Mouse (Mus musculus) lung, adult 2 months (tissue): ENCODE data around the gene Tgfbr1. TPM values are rescaled to one million over a fixed set of nuclear protein-coding genes. Genes with fewer than 3 reads are reported as not detected.

Source experiments
- DNase-seq: peaks from one replicate; pipeline ENCODE4 v3.0.0; 2022
- H3K4me1 ChIP-seq: fragments of 200-500 bp; 2 replicates; pipeline ENCODE4 v1.6.1; 2011; ENCODE audit warnings: low read length; ENCODE audit not compliant: control insufficient read depth, insufficient read depth
- H3K4me3 ChIP-seq: fragments of 200-500 bp; replicated peaks from 2 replicates; pipeline ENCODE3; 2011; ENCODE audit warnings: low read depth, mild to moderate bottlenecking, control low read depth, low read length; ENCODE audit errors: extremely low read depth
- CTCF ChIP-seq: fragments of 200-500 bp; IDR thresholded peaks from 2 replicates; pipeline ENCODE4 v1.5.1; 2011; ENCODE audit warnings: mild to moderate bottlenecking, low read length, control low read depth; ENCODE audit not compliant: insufficient read depth
- POLR2A ChIP-seq: fragments of 200-500 bp; IDR thresholded peaks from 2 replicates; pipeline ENCODE4 v1.6.1; 2011; ENCODE audit warnings: low read depth, mild to moderate bottlenecking, control low read depth, low read length, borderline replicate concordance; ENCODE audit errors: extremely low read depth
- WGBS: fragments of 180-500 bp; shearing (Covaris S2); methylation state at CpG from one replicate; pipeline ENCODE4 v1.1.7; 2018; 5-methylcytosine and 5-hydroxymethylcytosine counted together
- polyA plus RNA-seq: library from polyadenylated mRNA; depleted of rRNA; stranded (reverse); fragments of >200 nt; gene quantifications from 2 replicates; pipeline ENCODE4 v1.2.3, GENCODE M21; 2012; rRNA removed

Tgfbr1 gene
- polyA plus RNA-seq, 1 experiment = 9.9 TPM

DNA sequence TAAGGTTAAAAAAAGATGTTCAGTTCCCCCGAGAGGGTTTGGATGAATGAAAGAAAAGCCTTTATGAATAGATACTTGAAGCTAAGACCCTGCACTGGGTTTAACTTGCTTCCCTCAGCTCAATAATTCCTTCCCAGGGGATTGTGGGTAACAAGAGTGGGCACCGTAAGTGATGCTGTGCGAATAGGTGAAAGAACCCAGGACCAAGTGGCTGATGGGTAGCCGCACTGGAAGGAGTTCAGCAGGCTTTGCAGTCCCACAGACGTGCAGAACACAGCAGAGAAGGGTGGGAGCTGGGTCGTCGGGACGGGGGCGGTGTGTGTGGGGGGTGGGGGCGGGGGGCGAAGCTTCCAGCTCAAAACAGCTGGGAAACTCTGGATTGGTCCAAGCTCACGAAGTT lies 82.1 kb downstream of the Tgfbr1 start:
- TF ChIP-seq POLR2A (no peak), CTCF (no peak)
- no peak for DNase-seq
- no peaks in the 10 kb centered on the region for H3K4me1 ChIP-seq
- 76% methylated on average over 12 of the region's 12 CpGs for WGBS
- H3K4me3 ChIP-seq = no peak overlapping the region

DNA sequence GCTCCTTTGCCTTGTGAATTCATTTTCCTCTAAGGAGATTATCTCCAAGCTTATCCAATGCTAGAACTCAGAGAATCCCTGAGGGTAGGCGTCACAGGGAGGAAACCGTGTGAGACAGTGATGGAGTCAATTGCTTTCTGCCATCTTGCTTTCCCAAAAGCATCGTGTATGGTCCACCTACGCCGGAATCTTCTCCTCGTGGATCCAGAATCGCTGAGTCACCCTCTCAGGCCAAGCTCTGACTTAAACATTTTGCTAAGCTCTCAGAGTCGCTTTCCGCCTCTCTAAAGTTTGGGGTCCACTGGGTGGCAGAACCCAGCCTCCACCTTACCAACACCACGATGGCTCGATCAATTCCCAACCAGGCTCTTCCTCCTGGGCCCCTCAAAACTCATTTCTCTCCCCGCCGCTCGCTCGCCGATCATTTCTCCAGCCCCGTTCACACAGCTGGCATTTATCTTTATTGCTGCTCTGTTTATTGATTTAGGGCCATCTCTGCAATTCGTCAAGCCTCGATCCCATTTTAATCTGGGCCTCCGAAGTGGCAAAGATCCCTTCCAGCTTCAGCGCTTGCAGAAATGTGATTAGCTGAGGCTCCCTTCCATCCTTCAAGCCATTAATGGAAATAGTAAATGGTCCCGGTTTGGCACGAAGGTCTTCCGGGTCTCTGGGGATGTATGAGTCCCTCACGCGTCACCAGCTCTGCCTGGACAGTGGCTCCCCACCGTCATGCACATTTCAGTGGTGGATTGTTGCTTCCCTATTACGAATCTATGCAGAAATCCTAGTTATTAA lies 82.7 kb downstream of the Tgfbr1 start:
- DNase-seq = no peak
- WGBS = 49% methylated on average over 28 of the region's 28 CpGs
- Histone ChIP-seq H3K4me3 (no peak overlapping the region), H3K4me1 (no peaks in the 10 kb centered on the region)
- TF ChIP-seq CTCF (no peak), POLR2A (no peak)

DNA sequence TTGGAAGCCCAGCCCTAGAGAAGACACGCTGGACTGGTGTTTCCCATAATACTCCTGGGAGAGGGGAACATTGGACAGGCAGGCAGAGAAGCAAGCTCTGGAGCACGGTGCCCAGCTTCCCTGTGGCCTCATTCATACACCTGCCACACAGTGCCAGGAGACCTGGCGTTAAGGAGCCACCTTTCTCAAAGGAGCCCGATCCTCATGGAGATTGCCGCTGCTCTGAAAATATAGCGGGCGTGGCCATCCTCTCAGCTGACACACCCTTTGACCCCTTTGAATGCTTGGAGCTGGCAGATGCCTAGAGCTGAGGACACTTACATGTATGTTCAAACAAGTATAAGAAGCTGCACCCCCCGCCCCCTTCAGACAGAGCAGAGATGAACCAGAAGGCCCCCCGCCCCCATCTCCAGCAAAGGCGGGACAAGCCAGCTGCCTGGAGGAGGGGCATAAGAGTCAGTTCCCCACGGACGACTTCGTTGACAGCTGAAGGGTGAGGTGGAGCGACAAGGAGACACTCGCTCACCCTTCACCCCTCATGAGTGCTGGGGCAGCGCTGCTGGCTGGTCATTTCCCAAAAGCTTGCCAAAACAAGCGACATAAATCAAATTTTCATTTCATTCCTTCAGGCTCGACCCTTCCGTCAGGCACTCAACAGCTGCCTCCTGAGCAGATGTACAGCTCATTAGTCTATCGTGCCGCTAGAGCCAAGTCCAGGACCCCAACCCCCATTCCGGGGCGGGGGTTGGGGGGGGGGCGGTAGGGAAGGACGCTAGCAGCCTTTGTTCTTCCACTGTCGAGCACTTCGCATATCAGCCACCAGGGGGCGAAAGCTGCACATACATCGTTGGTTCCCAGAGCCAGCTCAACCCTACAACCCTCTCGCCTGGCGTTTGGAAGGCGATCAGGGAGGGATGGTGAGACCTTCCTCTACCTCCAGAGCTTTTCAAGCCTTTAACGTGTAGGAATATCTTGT lies 84.6 kb downstream of the Tgfbr1 start:
- DNase-seq = peak; percentile 77
- peak overlapping the region; percentile 63 for H3K4me3 ChIP-seq
- peak; percentile 97 for TF ChIP-seq CTCF
- no peak for TF ChIP-seq POLR2A
- H3K4me1 ChIP-seq = no peaks in the 10 kb centered on the region
- 1% methylated on average over 33 of the region's 33 CpGs for WGBS

DNA sequence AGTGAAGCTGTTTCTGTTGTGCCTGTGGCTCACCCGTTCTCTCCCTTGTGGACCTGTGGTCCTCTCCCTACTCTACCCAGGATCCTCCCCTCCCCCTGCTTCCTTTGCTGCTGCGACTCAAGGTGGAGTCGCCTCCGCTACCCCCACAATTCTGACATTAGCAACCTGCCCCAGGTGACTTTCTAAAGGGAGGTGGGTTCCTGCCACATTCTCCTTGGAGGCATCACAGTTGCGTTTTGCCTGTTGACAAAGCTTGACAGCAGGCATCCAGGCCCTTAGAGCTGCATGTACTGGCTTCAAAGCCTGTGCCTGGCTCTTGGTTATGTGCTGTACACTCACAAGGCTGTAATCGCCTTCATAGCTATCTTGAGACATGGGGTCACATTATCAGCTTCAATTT lies 85.9 kb downstream of the Tgfbr1 start:
- WGBS = 85% methylated on average over 6 of the region's 6 CpGs
- no peaks in the 10 kb centered on the region for H3K4me1 ChIP-seq
- no peak overlapping the region for H3K4me3 ChIP-seq
- DNase-seq = no peak
- no peak for TF ChIP-seq POLR2A
- TF ChIP-seq CTCF = no peak

DNA sequence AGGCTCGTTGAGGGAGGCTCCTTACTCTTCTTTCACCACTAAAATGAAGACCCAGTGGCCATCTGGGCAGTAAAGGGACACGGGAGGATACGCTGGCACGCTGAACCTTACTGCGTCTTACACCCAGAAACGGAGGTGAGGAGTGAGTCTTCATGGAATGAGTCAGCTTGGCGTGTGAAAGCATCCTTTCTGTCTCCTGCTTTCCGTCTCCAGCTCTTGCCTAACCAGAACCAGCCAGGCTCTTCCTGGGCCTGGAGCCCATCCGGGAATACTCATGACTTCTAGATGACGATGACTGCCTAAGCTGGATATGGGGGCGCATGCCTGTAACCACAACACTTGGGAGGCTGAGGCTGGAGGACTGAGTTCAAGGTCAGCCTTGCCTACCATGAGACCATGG lies 87.9 kb downstream of the Tgfbr1 start:
- DNase-seq = no peak
- no peak overlapping the region for H3K4me3 ChIP-seq
- WGBS = 88% methylated on average over 11 of the region's 11 CpGs
- H3K4me1 ChIP-seq = no peaks in the 10 kb centered on the region
- TF ChIP-seq POLR2A = no peak
- TF ChIP-seq CTCF = no peak

DNA sequence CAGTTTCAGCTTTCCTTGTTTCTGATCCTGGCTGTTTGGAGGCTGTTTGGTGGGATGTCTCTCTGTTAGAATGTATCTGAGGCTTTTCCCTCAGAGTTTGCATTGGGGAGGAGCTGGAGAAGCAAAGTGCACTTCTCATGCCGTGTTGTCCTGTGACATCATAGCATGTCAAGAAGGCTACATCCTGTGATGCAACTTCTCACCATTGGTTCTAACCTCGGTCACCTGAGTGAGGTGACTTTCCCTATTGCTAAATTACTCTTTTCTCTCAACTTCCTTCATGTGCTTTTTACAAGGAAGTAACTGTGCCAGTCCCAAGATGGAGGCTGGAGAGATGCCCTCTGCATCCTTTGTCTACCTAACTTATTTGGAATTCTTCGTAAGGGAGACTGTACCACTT lies 95.5 kb downstream of the Tgfbr1 start:
- TF ChIP-seq POLR2A (no peak), CTCF (no peak)
- Histone ChIP-seq H3K4me3 (no peak overlapping the region), H3K4me1 (no peaks in the 10 kb centered on the region)
- 77% methylated on average over 3 of the region's 3 CpGs for WGBS
- no peak for DNase-seq

DNA sequence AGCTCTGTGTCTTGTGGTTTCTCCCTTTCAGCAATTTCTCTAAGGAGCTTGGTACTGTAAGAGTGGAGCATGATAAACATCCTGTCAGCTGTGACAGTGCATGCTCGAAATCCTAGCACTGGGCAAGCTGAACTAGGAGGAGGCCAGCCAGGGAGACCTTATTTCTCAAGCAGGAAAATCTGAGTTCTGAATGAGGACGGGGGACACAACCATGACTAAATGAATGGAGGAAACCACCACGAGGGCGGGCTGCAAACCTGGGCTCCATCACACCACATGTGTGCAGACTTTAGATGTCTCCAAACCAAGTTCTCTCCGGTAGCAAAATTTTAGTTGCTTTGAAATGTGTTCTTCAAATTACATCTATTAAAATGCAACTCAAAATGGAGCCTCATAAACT lies 96.1 kb downstream of the Tgfbr1 start:
- Histone ChIP-seq H3K4me1 (no peaks in the 10 kb centered on the region), H3K4me3 (no peak overlapping the region)
- no peak for DNase-seq
- 45% methylated on average over 5 of the region's 5 CpGs for WGBS
- TF ChIP-seq POLR2A (no peak), CTCF (no peak)

DNA sequence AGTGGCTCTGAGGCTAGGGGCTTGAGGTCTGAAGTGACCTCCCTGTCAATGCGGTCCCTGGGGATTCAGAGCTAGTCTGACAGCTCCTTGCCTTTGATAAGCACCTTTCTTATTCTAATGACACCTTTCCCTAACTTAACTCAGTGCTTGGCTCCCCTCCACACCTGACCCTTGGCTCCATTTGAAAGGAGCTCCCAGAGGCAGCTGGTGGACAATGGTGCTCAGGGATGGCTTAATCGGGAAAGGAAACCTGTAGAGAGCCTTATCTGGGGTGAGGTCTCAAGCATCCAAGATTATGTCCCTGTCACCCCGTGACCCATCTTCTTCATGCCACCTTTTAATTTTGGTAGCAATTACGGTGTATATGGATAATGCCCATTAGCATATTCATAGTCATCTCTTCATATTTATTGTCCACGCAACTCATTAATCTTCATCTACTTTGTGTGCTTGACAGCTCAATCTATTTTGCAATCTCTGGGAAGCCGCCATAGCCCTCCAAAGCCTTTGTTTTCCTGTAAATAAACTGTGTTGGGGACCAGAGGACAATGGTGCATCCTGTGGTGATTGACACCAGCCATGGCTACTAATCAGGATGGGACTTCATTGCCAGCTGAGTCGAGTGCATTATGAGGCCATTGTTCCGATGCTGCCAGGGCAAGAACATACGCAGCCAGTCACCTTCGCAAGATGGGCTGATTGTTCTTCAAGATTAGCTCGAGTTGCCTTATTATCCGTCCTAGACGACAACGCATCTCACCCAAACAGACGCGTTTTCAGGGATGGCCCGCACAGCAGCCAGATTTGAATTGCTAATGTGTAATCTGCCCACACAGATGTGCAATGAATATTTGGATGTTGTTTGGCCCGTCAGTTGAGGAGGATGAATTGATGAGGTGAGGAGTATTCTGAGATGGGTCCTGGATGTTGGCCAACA lies 96.8 kb downstream of the Tgfbr1 start:
- no peak overlapping the region for H3K4me3 ChIP-seq
- TF ChIP-seq POLR2A (no peak), CTCF (no peak)
- no peak for DNase-seq
- no peaks in the 10 kb centered on the region for H3K4me1 ChIP-seq
- 32% methylated on average over 18 of the region's 18 CpGs for WGBS

Other genes with a start within 250 kb of the Tgfbr1 start
- 18.5 and 24.4 TPM in 2 replicates for gene Col15a1, start 145.1 kb upstream of the Tgfbr1 start, polyA plus RNA-seq
- gene Alg2, start 121.1 kb downstream of the Tgfbr1 start, polyA plus RNA-seq = 14.7 and 17.8 TPM in 2 replicates
- 174 and 271 TPM in 2 replicates for gene Sec61b, start 121.4 kb downstream of the Tgfbr1 start, polyA plus RNA-seq